Mouse (Mus musculus): ENCODE measurements around the gene Smim22. TPM values are rescaled to one million over a fixed set of nuclear protein-coding genes. Genes with fewer than 3 reads are reported as not detected.

Gene Smim22
- polyA plus RNA-seq, 1 experiment from 2014 or later: 23.6 TPM

GRCm38 (mm10) chr16:4965392-4966129 lies 41.5 kb upstream of the Smim22 start:
- 76% methylated on average over 8 of the region's 8 CpGs for WGBS (ENCODE audit: insufficient replicate concordance)
- peak overlapping the region; percentile 94 for H3K4me2 ChIP-seq (ENCODE audit: low read depth, low read length)
- no peak overlapping the region for H3K9ac ChIP-seq (replicated peaks)

GRCm38 (mm10) chr16:4968426-4968825 lies 38.7 kb upstream of the Smim22 start:
- ATAC-seq: no peak

More at GRCm38 (mm10) chr16:4965392-4966129, 41.5 kb upstream of the Smim22 start:
- Histone ChIP-seq H3K4me3 (ENCODE audit: low read depth, low read length) (no peak overlapping the region), H3K27ac (ENCODE audit: low read depth) (no peak overlapping the region), H3K36me3 (replicated peaks; ENCODE audit: insufficient read depth, low read length) (no peaks in the 10 kb centered on the region), H3K4me1 (ENCODE audit: insufficient read depth) (peaks cover 16% of the 10 kb centered on the region), H3K27me3 (ENCODE audit: insufficient read depth, low read length) (no peaks in the 10 kb centered on the region), H3K9me3 (ENCODE audit: low read length) (no peaks in the 10 kb centered on the region)
- TF ChIP-seq CTCF (IDR thresholded peaks at IDR 0.05; ENCODE audit: low read depth) (no peak), EP300 (IDR thresholded peaks at IDR 0.05; ENCODE audit: low read depth) (no peak)
- ATAC-seq (no peak), DNase-seq (no peak)

GRCm38 (mm10) chr16:4969055-4969843 lies 37.8 kb upstream of the Smim22 start:
- DNase-seq (peak; percentile 47), ATAC-seq (peak; percentile 39)
- H3K4me1 ChIP-seq (ENCODE audit: insufficient read depth): peaks cover 6% of the 10 kb centered on the region; the same call in 1 of the 2 replicates
- TF ChIP-seq CTCF (IDR thresholded peaks at IDR 0.05; ENCODE audit: low read depth): no peak
- TF ChIP-seq EP300 (IDR thresholded peaks at IDR 0.05; ENCODE audit: low read depth): no peak
- no peaks in the 10 kb centered on the region for H3K36me3 ChIP-seq (replicated peaks; ENCODE audit: insufficient read depth, low read length)
- no peaks in the 10 kb centered on the region for H3K27me3 ChIP-seq (ENCODE audit: insufficient read depth, low read length)
- H3K9me3 ChIP-seq (ENCODE audit: low read length): no peaks in the 10 kb centered on the region
- WGBS (ENCODE audit: insufficient replicate concordance): 43% methylated on average over 5 of the region's 5 CpGs
- no peak overlapping the region for H3K9ac ChIP-seq (replicated peaks)
- no peak overlapping the region for H3K4me3 ChIP-seq (ENCODE audit: low read depth, low read length)
- H3K4me2 ChIP-seq (ENCODE audit: low read depth, low read length): 0 out of 2 replicates have a peak overlapping the region, but pooled peaks have one; percentile 2
- H3K27ac ChIP-seq (ENCODE audit: low read depth): peak overlapping the region; percentile 68

More at GRCm38 (mm10) chr16:4968426-4968825, 38.7 kb upstream of the Smim22 start:
- Histone ChIP-seq H3K36me3 (replicated peaks; ENCODE audit: insufficient read depth, low read length) (no peaks in the 10 kb centered on the region), H3K4me2 (ENCODE audit: low read depth, low read length) (no peak overlapping the region), H3K9ac (replicated peaks) (no peak overlapping the region), H3K4me1 (ENCODE audit: insufficient read depth) (peaks cover 7% of the 10 kb centered on the region; the same call in 1 of the 2 replicates), H3K9me3 (ENCODE audit: low read length) (no peaks in the 10 kb centered on the region), H3K4me3 (ENCODE audit: low read depth, low read length) (no peak overlapping the region), H3K27me3 (ENCODE audit: insufficient read depth, low read length) (no peaks in the 10 kb centered on the region), H3K27ac (ENCODE audit: low read depth) (peak overlapping the region; percentile 68; the same call in 1 of the 2 replicates)
- DNase-seq: no peak
- no peak for TF ChIP-seq EP300 (IDR thresholded peaks at IDR 0.05; ENCODE audit: low read depth)
- no peak for TF ChIP-seq CTCF (IDR thresholded peaks at IDR 0.05; ENCODE audit: low read depth)
- 70% methylated on average over 3 of the region's 3 CpGs for WGBS (ENCODE audit: insufficient replicate concordance)

GRCm38 (mm10) chr16:4971626-4972025 lies 35.5 kb upstream of the Smim22 start:
- 0 out of 2 replicates have a peak overlapping the region, but pooled peaks have one; percentile 19 for H3K9ac ChIP-seq (replicated peaks)
- H3K27ac ChIP-seq (ENCODE audit: low read depth): no peak overlapping the region
- DNase-seq: no peak
- no peak overlapping the region for H3K4me3 ChIP-seq (ENCODE audit: low read depth, low read length)
- no peak overlapping the region for H3K4me2 ChIP-seq (ENCODE audit: low read depth, low read length)
- no peaks in the 10 kb centered on the region for H3K27me3 ChIP-seq (ENCODE audit: insufficient read depth, low read length)
- TF ChIP-seq CTCF (IDR thresholded peaks at IDR 0.05; ENCODE audit: low read depth) (no peak), EP300 (IDR thresholded peaks at IDR 0.05; ENCODE audit: low read depth) (no peak)
- no peaks in the 10 kb centered on the region for H3K36me3 ChIP-seq (replicated peaks; ENCODE audit: insufficient read depth, low read length)
- WGBS (ENCODE audit: insufficient replicate concordance): 51% methylated on average over 4 of the region's 4 CpGs
- no peaks in the 10 kb centered on the region for H3K9me3 ChIP-seq (ENCODE audit: low read length)
- no peaks in the 10 kb centered on the region; the same call in 1 of the 2 replicates for H3K4me1 ChIP-seq (ENCODE audit: insufficient read depth)
- peak; percentile 25; the same call in 1 of the 2 replicates for ATAC-seq

GRCm38 (mm10) chr16:4974521-4974920 lies 32.6 kb upstream of the Smim22 start:
- Histone ChIP-seq H3K4me1 (ENCODE audit: insufficient read depth) (peaks cover 2% of the 10 kb centered on the region; the same call in 1 of the 2 replicates), H3K4me3 (ENCODE audit: low read depth, low read length) (no peak overlapping the region), H3K27me3 (ENCODE audit: insufficient read depth, low read length) (no peaks in the 10 kb centered on the region), H3K27ac (ENCODE audit: low read depth) (no peak overlapping the region), H3K36me3 (replicated peaks; ENCODE audit: insufficient read depth, low read length) (no peaks in the 10 kb centered on the region), H3K9me3 (ENCODE audit: low read length) (no peaks in the 10 kb centered on the region), H3K4me2 (ENCODE audit: low read depth, low read length) (no peak overlapping the region), H3K9ac (replicated peaks) (no peak overlapping the region)
- WGBS (ENCODE audit: insufficient replicate concordance): 91% methylated on average over 5 of the region's 5 CpGs
- ATAC-seq (no peak), DNase-seq (no peak)
- TF ChIP-seq CTCF (IDR thresholded peaks at IDR 0.05; ENCODE audit: low read depth) (no peak), EP300 (IDR thresholded peaks at IDR 0.05; ENCODE audit: low read depth) (no peak)

GRCm38 (mm10) chr16:4976180-4976579 lies 30.9 kb upstream of the Smim22 start:
- WGBS (ENCODE audit: insufficient replicate concordance): 66% methylated on average over 2 of the region's 2 CpGs
- Histone ChIP-seq H3K9me3 (ENCODE audit: low read length) (no peaks in the 10 kb centered on the region), H3K27ac (ENCODE audit: low read depth) (no peak overlapping the region), H3K4me1 (ENCODE audit: insufficient read depth) (peaks cover 2% of the 10 kb centered on the region; the same call in 1 of the 2 replicates), H3K27me3 (ENCODE audit: insufficient read depth, low read length) (no peaks in the 10 kb centered on the region), H3K9ac (replicated peaks) (no peak overlapping the region), H3K36me3 (replicated peaks; ENCODE audit: insufficient read depth, low read length) (no peaks in the 10 kb centered on the region), H3K4me3 (ENCODE audit: low read depth, low read length) (no peak overlapping the region), H3K4me2 (ENCODE audit: low read depth, low read length) (no peak overlapping the region)
- no peak for TF ChIP-seq CTCF (IDR thresholded peaks at IDR 0.05; ENCODE audit: low read depth)
- no peak for TF ChIP-seq EP300 (IDR thresholded peaks at IDR 0.05; ENCODE audit: low read depth)
- DNase-seq (no peak), ATAC-seq (no peak)

All from liver, postnatal 0 days (tissue).